Mouse (Mus musculus): ENCODE data around the gene Rslcan18.
"Not testable (repeated sequence)": the region's sequence is repeated elsewhere in the genome, so short reads cannot be mapped to it uniquely, and the experiment has no call there.

DNA sequence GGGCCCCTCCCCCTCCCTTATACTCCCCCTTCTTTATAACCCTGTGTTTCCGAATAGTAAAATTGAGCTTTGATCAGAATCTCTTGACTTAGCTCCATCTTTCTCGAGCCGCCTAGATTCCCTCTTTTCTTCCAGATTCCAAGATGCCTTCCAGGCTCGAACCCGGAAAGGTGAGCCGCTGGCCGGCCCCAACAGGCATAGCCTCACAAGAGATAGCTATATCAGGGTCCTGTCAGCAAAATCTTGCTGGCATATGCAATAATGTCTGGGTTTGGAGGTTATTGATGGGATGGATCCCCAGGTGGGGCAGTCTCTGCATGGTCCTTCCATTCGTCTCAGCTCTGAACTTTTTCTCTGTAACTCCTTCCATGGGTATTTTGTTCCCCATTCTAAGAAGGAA lies at the start of gene Rslcan18:
- not testable (repeated sequence) for TF ChIP-seq POLR2A (IDR thresholded peaks at IDR 0.05; ENCODE audit: control insufficient read depth, low read depth, low read length); CTCF (IDR thresholded peaks at IDR 0.05; ENCODE audit: control insufficient read depth, insufficient read depth, insufficient replicate concordance, low read depth, low read length)

Measured in testis, adult 2 months (tissue).